Mouse (Mus musculus): Measurements from ENCODE around the gene Rpsa. TPM values are rescaled to one million over a fixed set of nuclear protein-coding genes. Genes with fewer than 3 reads are reported as not detected.

The Rpsa gene
- polyA plus RNA-seq, 1 experiment: 736 TPM

- H3K4me3 ChIP-seq (replicated peaks; ENCODE audit: insufficient read depth, low read depth, low read length): no peak overlapping the region
- H3K27ac ChIP-seq (ENCODE audit: insufficient read depth, low read length): no peak overlapping the region
- H3K27me3 ChIP-seq (ENCODE audit: control insufficient read depth, insufficient read depth, low read length): no peaks in the 10 kb centered on the region; the same call in 1 of the 2 replicates
- no peak for DNase-seq
- no peaks in the 10 kb centered on the region for H3K4me1 ChIP-seq (ENCODE audit: control insufficient read depth, insufficient read depth, low read length)
- TF ChIP-seq CTCF (IDR thresholded peaks at IDR 0.05; ENCODE audit: borderline replicate concordance, insufficient read depth, low read depth, low read length) (no peak), POLR2A (IDR thresholded peaks at IDR 0.05; ENCODE audit: borderline replicate concordance, insufficient read depth, low read length) (no peak)
- WGBS: 83% methylated on average over 10 of the region's 10 CpGs
Measured at GRCm38 (mm10) chr9:120178813-120179212, 51.3 kb downstream of the Rpsa start.

Other genes with a start within 250 kb of the Rpsa start
- gene Wdr48, start 232.8 kb upstream of the Rpsa start, polyA plus RNA-seq (2012; rRNA removed): 60.5 and 69.2 TPM in 2 replicates
- gene Gorasp1, start 190.1 kb upstream of the Rpsa start, polyA plus RNA-seq (2012; rRNA removed): 22.1 and 23.6 TPM in 2 replicates
- 0.56 and 1.2 TPM in 2 replicates for gene Ttc21a, start 190.1 kb upstream of the Rpsa start, polyA plus RNA-seq (2012; rRNA removed)
- 11.1 and 12.6 TPM in 2 replicates for gene Csrnp1, start 143.0 kb upstream of the Rpsa start, polyA plus RNA-seq (2012; rRNA removed)
- 0.03 and 0.05 TPM in 2 replicates for gene Xirp1, start 104.1 kb upstream of the Rpsa start, polyA plus RNA-seq (2012; rRNA removed)
- gene Cx3cr1, start 57.8 kb upstream of the Rpsa start, polyA plus RNA-seq (2012; rRNA removed): 8.6 and 9.0 TPM in 2 replicates
- gene Ccr8, start 35.6 kb upstream of the Rpsa start, polyA plus RNA-seq (2012; rRNA removed): not detected in 2 replicates
- gene Slc25a38, start 17.3 kb upstream of the Rpsa start, polyA plus RNA-seq (2012; rRNA removed): 30.3 and 30.5 TPM in 2 replicates
- 1,427 and 1,761 TPM in 2 replicates for gene Mobp, start 22.0 kb downstream of the Rpsa start, polyA plus RNA-seq (2012; rRNA removed)
- 18.2 and 22.1 TPM in 2 replicates for gene Myrip, start 173.8 kb downstream of the Rpsa start, polyA plus RNA-seq (2012; rRNA removed)